Mouse (Mus musculus): ENCODE measurements around the gene Naaladl1. TPM values are rescaled to one million over a fixed set of nuclear protein-coding genes. Genes with fewer than 3 reads are reported as not detected.

Naaladl1 gene
- total RNA-seq (2021): not detected
- long read RNA-seq, experiment 1, partial matches to known transcripts: 0 of 1 reads
- long read RNA-seq, experiment 1, other reads (novel, unspliced or antisense): 1 of 1 reads
- long read RNA-seq, experiment 2: 0 reads

DNA sequence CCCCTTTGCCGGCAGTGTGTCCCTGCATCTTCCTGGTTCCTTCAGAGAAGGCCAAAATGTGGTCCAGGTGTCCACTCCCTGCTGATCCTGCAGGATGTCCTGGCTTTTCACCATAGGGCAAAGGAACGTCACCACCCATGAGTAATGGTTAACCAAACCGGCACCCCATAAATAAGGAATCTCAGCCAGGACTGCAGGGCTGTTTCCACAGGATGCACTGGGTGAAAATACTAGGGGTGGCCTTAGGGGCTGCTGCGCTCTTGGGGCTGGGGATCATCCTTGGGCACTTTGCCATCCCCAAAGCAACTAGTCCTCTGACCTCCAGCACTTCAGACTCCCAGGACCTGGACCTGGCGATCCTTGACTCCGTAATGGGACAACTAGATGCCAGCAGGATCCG lies at the start of gene Naaladl1:
TSS of gene Naaladl1 (plus strand) at position 197 of the 400 bp plus-strand sequence.
- DNase-seq (ENCODE audit: low spot score in 2 of 2): no peak
- intact Hi-C loops (cut with DNase I): no loop called here

DNA sequence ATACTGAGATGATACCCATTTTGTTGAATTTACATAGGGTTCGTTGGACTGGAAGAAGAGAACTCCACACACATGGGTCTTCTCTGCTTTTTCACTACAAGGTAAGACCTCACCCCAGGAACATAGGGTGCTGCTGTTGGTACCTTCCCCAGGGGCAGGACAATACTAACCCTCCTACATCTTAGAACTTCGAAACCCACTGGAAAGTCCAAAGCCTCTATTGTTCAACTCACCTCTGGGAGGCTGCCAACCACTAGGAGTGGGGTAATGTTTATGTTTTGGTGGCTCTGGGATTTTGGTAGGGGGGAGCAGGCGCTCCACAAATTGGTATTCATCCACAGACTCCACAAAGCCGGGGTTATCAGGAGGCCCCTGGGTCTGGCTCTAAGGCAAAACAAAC lies 48.9 kb upstream of the Naaladl1 start:
- DNase-seq (ENCODE audit: low spot score in 2 of 2): no peak
- intact Hi-C loops (cut with DNase I): loop anchor here (1.0 kb wide), 1 partner anchor 9 kb away; no protein-coding TSS in a partner anchor

DNA sequence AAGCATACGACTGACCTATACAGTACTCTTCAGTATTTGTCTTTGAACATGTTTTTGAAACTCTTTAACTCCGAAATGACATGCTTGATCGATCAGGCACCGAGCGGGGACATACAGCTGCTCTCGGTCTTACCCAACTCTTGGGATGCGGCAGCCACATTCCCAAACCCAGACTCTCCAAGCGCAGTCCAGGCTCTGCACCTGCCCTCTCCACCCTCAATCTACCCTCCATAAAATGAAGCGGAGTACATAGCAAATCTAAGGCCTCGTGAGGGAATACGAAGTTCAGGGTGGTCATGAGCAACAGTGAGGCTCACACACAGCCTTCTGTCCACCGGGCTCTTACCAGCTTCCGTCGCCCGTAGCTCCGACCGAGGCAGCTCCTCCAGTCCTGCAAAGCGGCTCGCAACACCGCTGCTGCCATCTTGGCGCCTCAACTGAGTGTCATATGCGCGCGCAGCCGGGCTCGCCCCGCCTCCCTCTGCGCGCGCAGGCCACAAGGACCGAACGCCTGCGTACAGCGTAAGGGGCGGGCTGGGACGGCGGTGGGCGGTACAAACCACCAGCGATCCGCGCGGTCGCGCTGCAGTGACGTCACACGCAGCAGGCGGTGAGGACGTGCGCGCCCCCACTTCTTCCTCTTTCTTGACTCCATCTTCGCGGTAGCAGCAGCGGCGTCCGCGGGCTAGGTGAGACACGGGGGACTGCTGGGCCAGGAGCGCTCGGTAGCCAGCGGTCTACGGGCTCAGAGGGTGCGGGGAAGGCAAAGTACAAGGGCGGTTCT lies 48.1 kb upstream of the Naaladl1 start, which contains the start of the genes Mrpl49 and Fau:
TSS of gene Mrpl49 (minus strand) at position 473 of the 784 bp plus-strand sequence.
TSS of gene Fau (plus strand) at position 532 of the 784 bp plus-strand sequence.
- intact Hi-C loops (cut with DNase I): loop anchor here (1.0 kb wide), 1 partner anchor 10 kb away; no protein-coding TSS in a partner anchor
- DNase-seq (ENCODE audit: low spot score in 2 of 2): peak; percentile 99 to 100

DNA sequence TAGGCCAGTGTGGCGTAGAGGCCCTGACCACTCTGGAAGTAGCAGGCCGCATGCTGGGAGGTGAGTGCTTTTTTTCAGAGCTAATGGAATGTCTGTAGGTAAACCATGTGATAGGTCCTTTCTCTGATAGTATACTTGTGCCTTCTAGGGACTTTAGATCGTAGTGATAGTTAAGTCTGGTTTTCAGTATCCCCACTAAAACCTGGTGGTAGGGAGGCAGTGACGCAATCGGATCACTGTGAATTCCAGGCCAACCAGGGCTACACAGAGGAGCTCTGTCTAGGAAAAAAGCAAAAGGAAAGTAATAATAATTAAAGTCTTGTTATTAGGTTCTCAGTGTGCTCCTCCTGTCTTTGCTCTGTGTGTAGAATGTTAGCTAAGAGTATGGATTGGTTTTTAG lies 47.1 kb upstream of the Naaladl1 start:
- DNase-seq (ENCODE audit: low spot score in 2 of 2): no peak
- intact Hi-C loops (cut with DNase I): no loop called here

DNA sequence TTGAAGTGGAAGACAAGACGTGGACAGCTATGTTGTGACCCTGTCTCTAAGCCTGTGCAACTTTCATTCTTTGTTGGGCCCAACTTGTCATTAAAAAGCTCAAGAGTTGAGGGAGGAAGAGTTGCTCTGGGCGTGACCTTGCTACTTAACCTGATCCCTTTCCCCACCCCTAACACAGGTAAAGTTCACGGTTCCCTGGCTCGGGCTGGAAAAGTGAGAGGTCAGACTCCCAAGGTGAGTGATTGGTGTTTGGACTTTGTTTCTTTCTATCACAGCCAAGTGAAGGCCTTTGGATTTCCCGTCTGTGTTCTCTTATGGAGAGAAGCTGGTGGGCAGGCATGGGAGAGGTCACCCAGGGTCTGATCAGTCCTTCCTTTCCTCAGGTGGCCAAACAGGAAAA lies 46.6 kb upstream of the Naaladl1 start:
- no peak for DNase-seq (ENCODE audit: low spot score in 2 of 2)
- intact Hi-C loops (cut with DNase I): no loop called here

DNA sequence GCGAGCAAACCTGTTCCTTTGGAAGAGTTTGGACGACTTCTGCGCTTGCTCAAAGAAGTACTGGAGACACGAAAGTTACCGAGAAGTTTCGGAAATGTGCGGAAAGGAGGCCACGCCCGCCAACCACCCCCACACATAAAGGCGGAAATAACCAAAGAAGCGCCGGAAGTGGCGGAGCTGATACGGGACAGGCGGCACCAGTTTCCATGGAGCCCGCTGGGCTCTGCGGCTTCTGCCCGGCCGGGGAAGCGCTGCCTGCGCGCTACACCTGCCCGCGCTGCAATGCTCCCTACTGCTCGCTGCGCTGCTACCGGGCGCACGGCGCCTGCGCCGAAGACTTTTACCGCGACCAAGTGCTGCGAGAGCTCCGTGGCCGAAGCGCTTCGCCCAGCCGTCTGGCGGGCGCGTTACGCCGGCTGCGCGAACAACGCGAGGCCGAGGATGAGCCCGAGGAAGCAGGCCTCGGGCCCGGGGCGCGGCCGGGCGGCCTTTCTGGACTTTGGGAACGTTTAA lies 44.5 kb upstream of the Naaladl1 start, which contains the start of gene Znhit2:
TSS of gene Znhit2 (plus strand) at position 172 of the 513 bp plus-strand sequence.
- intact Hi-C loops (cut with DNase I): no loop called here
- peak; percentile 95 to 96 for DNase-seq (ENCODE audit: low spot score in 2 of 2)

DNA sequence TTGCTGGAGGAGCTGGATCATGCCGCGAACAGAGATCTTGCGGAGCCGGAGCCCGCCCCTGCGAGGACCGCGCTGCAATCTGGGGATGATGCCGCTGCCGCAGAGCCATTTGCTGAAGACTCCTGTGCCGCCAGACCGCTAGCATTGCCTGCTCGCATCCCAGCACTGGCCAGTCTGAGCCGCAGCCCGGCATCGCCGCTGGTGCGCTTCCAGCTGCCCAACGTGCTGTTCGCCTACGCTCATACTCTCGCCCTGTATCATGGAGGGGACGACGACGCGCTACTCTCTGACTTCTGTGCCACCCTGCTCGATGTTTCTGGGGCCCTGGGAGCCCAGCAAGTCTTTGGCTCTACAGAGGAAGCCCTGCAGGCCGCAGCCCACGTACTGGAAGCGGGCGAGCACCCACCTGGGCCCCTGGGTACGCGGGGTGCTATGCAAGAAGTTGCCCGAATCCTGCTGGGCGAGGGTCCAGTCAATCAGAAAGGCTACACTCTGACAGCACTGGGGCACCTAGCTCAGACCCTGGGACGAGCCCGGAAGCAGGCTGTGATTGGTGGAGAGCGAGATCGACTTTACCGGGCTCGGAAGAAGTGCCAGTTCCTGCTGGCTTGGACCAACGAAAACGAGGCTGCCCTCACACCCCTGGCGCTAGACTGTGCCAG lies 43.8 kb upstream of the Naaladl1 start:
- peak; percentile 39 to 55 for DNase-seq (ENCODE audit: low spot score in 2 of 2)
- intact Hi-C loops (cut with DNase I): no loop called here

DNA sequence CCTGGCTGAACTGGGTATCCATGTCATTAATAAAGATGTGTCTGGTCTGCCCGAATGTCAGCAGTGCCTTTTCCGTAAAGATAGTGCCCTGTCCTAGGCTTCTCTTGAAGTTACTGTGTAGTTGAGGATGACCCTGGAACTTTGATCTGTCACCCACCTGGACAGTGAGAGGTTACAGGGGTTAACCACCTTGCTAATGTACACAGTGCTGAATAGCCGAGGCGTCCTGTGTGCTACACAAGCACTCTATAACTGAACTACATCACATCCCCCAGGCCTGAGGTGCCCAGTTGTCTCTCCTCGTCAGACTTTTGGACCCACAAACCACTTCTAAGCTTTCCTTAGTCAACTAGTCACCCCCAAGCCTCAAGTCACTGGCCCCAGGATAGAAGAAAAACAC lies 43.2 kb upstream of the Naaladl1 start:
- DNase-seq (ENCODE audit: low spot score in 2 of 2): no peak
- intact Hi-C loops (cut with DNase I): no loop called here

DNA sequence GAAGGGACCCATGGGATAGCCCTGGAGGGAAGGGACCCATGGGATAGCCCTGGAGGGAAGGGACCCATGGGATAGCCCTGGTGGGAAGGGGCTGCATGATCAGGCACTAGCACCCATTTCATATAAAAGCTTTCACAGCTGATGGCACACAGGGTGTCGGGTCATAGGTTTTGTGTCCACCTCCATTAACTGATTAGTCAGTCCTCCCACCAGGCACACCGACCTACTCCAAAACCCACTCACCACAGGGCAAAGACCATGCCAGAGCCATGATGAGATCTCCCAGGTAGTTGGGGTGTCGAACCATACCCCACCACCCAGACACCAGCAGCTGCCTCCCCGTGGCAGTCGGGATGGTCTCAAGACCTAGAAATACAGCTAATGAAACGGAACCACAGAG lies 42.5 kb upstream of the Naaladl1 start:
- no peak for DNase-seq (ENCODE audit: low spot score in 2 of 2)
- intact Hi-C loops (cut with DNase I): no loop called here

GRCm38 (mm10) chr19:6066571-6066970 lies 39.0 kb upstream of the Naaladl1 start:
- intact Hi-C loops (cut with DNase I): loop anchor here (5.0 kb wide), 1 partner anchor 56 kb away; no protein-coding TSS in a partner anchor
- peak in 1 of 2 experiments; percentile 45 for DNase-seq (ENCODE audit: low spot score in 2 of 2)

DNA sequence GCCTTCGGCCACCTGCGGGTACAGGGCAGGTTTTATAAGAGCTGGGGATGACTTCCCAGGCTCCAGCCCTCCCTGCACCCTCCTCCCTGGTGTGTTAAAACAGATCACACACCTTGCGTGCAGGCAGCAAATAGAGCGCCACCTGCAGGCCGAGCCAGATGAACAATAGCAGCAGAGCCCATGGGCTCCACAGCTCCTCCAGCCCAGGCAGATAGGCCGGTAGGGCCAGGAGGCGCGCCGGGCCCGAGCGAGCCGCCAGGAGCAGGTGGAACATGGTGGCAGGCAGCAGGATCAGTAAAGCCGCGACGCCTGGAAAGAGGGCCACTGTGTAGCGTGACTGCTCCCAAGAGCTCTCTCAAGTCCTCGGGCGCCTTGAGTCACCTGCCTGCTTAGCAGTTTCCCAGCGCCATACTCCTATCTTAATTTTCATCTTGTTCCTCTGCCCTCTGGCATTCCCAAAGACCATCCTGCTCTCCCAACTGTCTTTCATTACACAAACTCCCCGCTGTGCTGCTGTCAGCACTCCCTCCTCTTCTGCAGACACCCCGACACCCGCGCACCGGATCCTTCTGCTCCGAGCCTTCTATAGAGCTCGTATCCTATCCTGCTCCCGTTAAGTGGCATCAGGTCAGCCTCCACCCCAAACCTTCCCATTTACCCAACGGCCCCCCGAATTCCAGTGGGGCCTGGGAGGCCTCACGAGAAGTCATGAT lies 38.4 kb upstream of the Naaladl1 start:
- intact Hi-C loops (cut with DNase I): loop anchor here (5.0 kb wide), 1 partner anchor 55 kb away; no protein-coding TSS in a partner anchor
- DNase-seq (ENCODE audit: low spot score in 2 of 2): peak; percentile 87 to 89

DNA sequence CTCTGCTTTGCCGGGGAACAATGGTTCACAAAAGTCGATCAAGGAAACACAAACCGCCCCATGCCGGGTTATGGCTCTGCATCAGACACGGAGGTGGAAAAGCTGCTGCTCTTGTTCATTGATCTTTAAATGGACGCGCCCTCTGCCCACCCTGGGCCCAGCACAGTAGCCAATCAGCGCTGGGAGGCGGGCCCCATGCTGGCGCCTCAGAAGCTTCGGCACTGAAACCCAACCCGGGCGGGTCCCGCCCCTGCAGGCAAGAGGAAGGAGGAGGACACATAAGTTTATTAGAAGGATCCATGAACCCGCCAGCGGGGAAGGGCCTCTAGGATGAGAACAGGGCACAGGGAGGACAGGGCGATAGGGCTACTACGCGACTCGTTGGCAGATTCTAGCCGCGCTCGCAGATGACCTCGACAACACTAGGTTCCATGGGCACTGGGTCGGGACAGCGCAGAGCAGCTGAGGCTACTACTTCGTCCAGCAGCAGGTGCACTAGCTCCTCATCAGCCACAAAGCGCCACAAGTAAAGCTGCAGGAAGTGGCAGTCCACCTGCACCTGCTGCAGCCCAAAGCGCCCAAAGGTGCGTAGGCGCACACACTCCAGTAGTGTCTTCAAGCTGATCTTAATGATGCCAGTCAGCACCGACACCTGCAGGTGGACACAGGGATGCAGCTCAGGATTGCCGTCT lies 37.7 kb upstream of the Naaladl1 start, which contains the start of gene Tm7sf2:
TSS of gene Tm7sf2 (minus strand) at position 650 of the 692 bp plus-strand sequence.
- DNase-seq (ENCODE audit: low spot score in 2 of 2): peak; percentile 90 to 91
- intact Hi-C loops (cut with DNase I): loop anchor here (5.0 kb wide), 1 partner anchor 54 kb away; no protein-coding TSS in a partner anchor

DNA sequence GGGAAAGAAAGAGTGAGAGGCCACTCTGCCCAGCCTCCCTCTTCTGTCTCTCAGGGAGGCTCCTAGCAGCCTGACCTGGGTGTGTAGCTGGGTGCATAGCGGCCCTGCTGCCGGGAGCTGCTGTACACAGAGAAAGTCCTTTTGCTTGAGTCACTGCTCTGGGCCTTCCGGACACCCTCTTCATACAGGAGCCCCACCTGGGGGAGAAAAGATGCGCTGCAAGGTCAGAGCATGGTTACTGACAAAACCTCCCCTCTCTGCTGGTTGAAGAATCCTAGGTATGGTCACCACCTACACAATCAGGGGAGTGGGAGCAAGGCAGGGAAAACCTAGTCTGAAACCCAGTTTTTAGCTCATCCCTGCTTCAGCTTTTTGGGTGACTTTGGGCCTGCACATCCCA lies 36.6 kb upstream of the Naaladl1 start:
- intact Hi-C loops (cut with DNase I): loop anchor here (5.0 kb wide), 1 partner anchor 53 kb away; no protein-coding TSS in a partner anchor
- DNase-seq (ENCODE audit: low spot score in 2 of 2): no peak

- intact Hi-C loops (cut with DNase I): loop anchor here (5.0 kb wide), 1 partner anchor 52 kb away; no protein-coding TSS in a partner anchor
- DNase-seq (ENCODE audit: low spot score in 2 of 2): no peak
Measured at GRCm38 (mm10) chr19:6069851-6070250, 35.7 kb upstream of the Naaladl1 start.

DNA sequence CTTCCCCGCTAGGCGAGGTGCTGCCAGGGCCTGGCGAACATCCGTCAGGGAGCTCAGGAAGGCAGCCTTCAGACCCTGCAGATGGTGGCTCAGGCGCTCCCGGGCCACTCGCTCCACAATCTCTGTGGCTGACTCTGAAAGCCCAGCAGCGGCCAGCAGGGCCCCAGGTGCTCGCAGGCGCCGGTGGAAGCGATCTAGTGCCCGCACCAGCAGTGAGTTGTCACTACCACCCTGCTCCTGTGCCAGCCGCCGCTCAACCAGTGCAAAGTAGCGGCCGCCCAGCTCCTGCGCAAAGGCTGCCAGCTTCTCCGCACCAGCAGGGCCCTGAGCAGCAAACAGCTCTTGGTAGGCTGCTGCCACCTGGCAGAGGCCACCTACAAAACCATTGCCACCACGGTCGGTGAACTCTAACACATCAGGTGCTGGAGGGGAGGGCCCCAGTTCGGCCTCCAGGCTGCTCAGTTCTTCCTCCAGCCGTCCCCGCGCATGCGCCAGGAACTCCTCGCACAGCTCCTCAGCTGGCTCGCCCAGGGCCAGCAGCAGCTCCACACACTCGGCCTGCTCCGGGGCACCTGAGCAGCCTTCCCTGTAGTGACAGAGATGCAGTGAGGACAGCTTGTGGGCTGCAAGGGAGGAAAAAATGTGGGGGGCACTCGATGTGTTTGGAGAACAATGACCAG lies 34.9 kb upstream of the Naaladl1 start:
- no peak for DNase-seq (ENCODE audit: low spot score in 2 of 2)
- intact Hi-C loops (cut with DNase I): no loop called here

- intact Hi-C loops (cut with DNase I): no loop called here
- DNase-seq (ENCODE audit: low spot score in 2 of 2): no peak
Measured at GRCm38 (mm10) chr19:6071261-6071660, 34.3 kb upstream of the Naaladl1 start.

DNA sequence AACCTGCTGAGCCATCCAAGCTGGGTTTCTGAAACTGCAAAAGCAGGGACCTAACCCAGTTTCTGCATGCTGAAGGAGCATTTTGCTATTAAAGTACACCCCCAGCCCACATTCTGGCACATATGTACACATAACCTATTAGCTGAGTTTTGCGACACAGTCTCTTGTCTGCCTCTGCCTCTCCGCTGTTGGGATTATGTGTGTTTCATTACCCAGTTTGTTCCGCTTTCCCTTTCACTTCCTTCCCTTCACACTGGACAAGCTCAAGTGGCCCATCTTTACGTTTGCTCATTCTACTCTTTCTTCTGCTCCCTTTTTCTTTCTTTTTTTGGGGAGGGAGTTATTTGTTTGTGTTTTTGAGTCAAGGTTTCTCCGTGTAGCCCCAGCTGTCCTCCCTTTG lies 31.7 kb upstream of the Naaladl1 start:
- intact Hi-C loops (cut with DNase I): no loop called here
- no peak for DNase-seq (ENCODE audit: low spot score in 2 of 2)

Measured in left cerebral cortex, postnatal 14 days (tissue).